Comparison of ENCODE assay signal across 8 mouse cellular contexts in genomic region chr10:95388821-95389477, GRCm38 (mm10). TPM values are rescaled to one million over a fixed set of nuclear protein-coding genes. Genes with fewer than 3 reads are reported as not detected.
DNase-seq lines count a peak whose midpoint lies in the region; ATAC-seq and TF ChIP-seq lines count a peak whose summit lies in the region.

No protein-coding gene starts in this region.

- H3K27me3 ChIP-seq in heart, embryonic 13.5 days (replicated peaks): no peaks in the 10 kb centered on the region
- H3K27me3 ChIP-seq in midbrain, postnatal 0 days (ENCODE audit: insufficient read depth, low read length): no peaks in the 10 kb centered on the region
- no peaks in the 10 kb centered on the region for H3K27me3 ChIP-seq in forebrain, embryonic 14.5 days (replicated peaks; ENCODE audit: control insufficient read depth, insufficient read depth, low read length)

- WGBS in heart, embryonic 13.5 days: 38% methylated on average over 23 of the region's 23 CpGs
- 82% methylated on average over 23 of the region's 23 CpGs for WGBS in midbrain, postnatal 0 days
- WGBS in forebrain, embryonic 14.5 days: 87% methylated on average over 23 of the region's 23 CpGs

- no peaks in the 10 kb centered on the region for H3K36me3 ChIP-seq in heart, embryonic 13.5 days
- no peaks in the 10 kb centered on the region for H3K36me3 ChIP-seq in midbrain, postnatal 0 days (ENCODE audit: insufficient read depth, low read length)
- 0 out of 2 replicates have a peak, but pooled peaks cover 3% of the 10 kb centered on the region for H3K36me3 ChIP-seq in forebrain, embryonic 14.5 days (ENCODE audit: control insufficient read depth, insufficient read depth, low read length)

- H3K9me3 ChIP-seq in heart, embryonic 13.5 days: no peaks in the 10 kb centered on the region
- no peaks in the 10 kb centered on the region for H3K9me3 ChIP-seq in midbrain, postnatal 0 days (ENCODE audit: low read length)
- H3K9me3 ChIP-seq in forebrain, embryonic 14.5 days (replicated peaks; ENCODE audit: control insufficient read depth, low read length): no peaks in the 10 kb centered on the region

- no peak for ATAC-seq in heart, embryonic 13.5 days (ENCODE audit: extremely low read depth, insufficient number of reproducible peaks, low FRiP score, low TSS enrichment)
- no peak for ATAC-seq in cerebellum, adult (ENCODE audit: insufficient number of reproducible peaks, low FRiP score, low TSS enrichment)
- ATAC-seq in midbrain, postnatal 0 days (ENCODE audit: low FRiP score): no peak
- no peak for ATAC-seq in forebrain, embryonic 14.5 days

- peak overlapping the region; percentile 28 for H3K27ac ChIP-seq in heart, embryonic 13.5 days (replicated peaks)
- H3K27ac ChIP-seq in midbrain, postnatal 0 days (ENCODE audit: low read depth, low read length): no peak overlapping the region
- no peak overlapping the region for H3K27ac ChIP-seq in forebrain, embryonic 14.5 days (ENCODE audit: low read depth, low read length)

- H3K4me1 ChIP-seq in heart, embryonic 13.5 days: peaks cover 12% of the 10 kb centered on the region
- H3K4me1 ChIP-seq in midbrain, postnatal 0 days (ENCODE audit: insufficient read depth, low read length): no peaks in the 10 kb centered on the region
- no peaks in the 10 kb centered on the region for H3K4me1 ChIP-seq in forebrain, embryonic 14.5 days (ENCODE audit: control insufficient read depth, insufficient read depth, low read length)

- H3K4me2 ChIP-seq in heart, embryonic 13.5 days: peak overlapping the region; percentile 60
- no peak overlapping the region for H3K4me2 ChIP-seq in midbrain, postnatal 0 days (ENCODE audit: low read depth, low read length, poor library complexity, severe bottlenecking)
- H3K4me2 ChIP-seq in forebrain, embryonic 14.5 days (ENCODE audit: low read length): no peak overlapping the region

- H3K9ac ChIP-seq in heart, embryonic 13.5 days: 0 out of 2 replicates have a peak overlapping the region, but pooled peaks have one; percentile 10
- H3K9ac ChIP-seq in midbrain, postnatal 0 days (replicated peaks; ENCODE audit: low read length, poor library complexity, severe bottlenecking): no peak overlapping the region
- H3K9ac ChIP-seq in forebrain, embryonic 14.5 days (ENCODE audit: low read length): no peak overlapping the region

- DNase-seq in spleen, postnatal 36 days (ENCODE audit: low spot score in 2 of 2): peak; percentile 46 to 54
- no peak for DNase-seq in spleen, postnatal 4 days (ENCODE audit: low spot score in 2 of 2)
- peak; percentile 43 to 76 for DNase-seq in kidney, postnatal 36 days
- no peak for DNase-seq in urinary bladder, postnatal 10 days (ENCODE audit: low spot score)
- no peak for DNase-seq in midbrain, postnatal 0 days (ENCODE audit: low spot score)
- no peak for DNase-seq in forebrain, embryonic 14.5 days (ENCODE audit: low spot score)

- peak overlapping the region; percentile 30 for H3K4me3 ChIP-seq in heart, embryonic 13.5 days
- no peak overlapping the region for H3K4me3 ChIP-seq in midbrain, postnatal 0 days (ENCODE audit: low read depth, low read length)
- no peak overlapping the region for H3K4me3 ChIP-seq in forebrain, embryonic 14.5 days (ENCODE audit: low read depth, low read length)

- no peak for TF ChIP-seq CTCF in midbrain, postnatal 0 days (IDR thresholded peaks at IDR 0.05)

RNA-seq across cellular contexts. Expression of gene Socs2, which starts 28.0 kb away (rescaled TPM):
- polyA plus RNA-seq in heart, embryonic 13.5 days (2015; fragmentation: Nextera tagmentation; extraction: Ambion mirVana): 43.6 and 45.2 TPM in 2 replicates
- 68.4 and 72.1 TPM in 2 replicates for total RNA-seq in midbrain, postnatal 0 days (2014; rRNA removed)
- polyA plus RNA-seq in midbrain, postnatal 0 days (2015; fragmentation: Nextera tagmentation; extraction: Ambion mirVana): 102 and 107 TPM in 2 replicates
- polyA plus RNA-seq in forebrain, embryonic 14.5 days (2014; fragmentation: Nextera tagmentation; extraction: Ambion mirVana): 145 and 148 TPM in 2 replicates

Comparison
In these comparisons a context has a peak if more than half of its experiments do, and no peak if none do; other contexts are left out.
1. DNase-seq: peak in spleen, postnatal 36 days (2 of 2) and kidney, postnatal 36 days (2 of 2); none in spleen, postnatal 4 days (0 of 2), urinary bladder, postnatal 10 days (single experiment), midbrain, postnatal 0 days (single experiment) and forebrain, embryonic 14.5 days (single experiment).